Mouse (Mus musculus) heart, adult 9 months (tissue): ENCODE measurements around the gene Vps45.
A peak's percentile ranks its signal among the peaks of the same experiment; 100 is the strongest.
"Not testable (repeated sequence)": the region's sequence is repeated elsewhere in the genome, so short reads cannot be mapped to it uniquely, and the experiment has no call there.

Experiments
- DNase-seq, 2 experiments: peaks; one replicate each; pipeline ENCODE4 v3.0.0; 2022; ENCODE audit warnings: low spot score in 2 of 2

Vps45 gene

GRCm38 (mm10) chr3:95996451-95997073 lies 61.7 kb downstream of the Vps45 start:
- no peak for DNase-seq

- DNase-seq = peak; percentile 71
Measured at GRCm38 (mm10) chr3:95995802-95996428, 62.4 kb downstream of the Vps45 start, which contains the start of gene Plekho1. Plekho1 (minus strand) TSS chr3:95996001.

DNA sequence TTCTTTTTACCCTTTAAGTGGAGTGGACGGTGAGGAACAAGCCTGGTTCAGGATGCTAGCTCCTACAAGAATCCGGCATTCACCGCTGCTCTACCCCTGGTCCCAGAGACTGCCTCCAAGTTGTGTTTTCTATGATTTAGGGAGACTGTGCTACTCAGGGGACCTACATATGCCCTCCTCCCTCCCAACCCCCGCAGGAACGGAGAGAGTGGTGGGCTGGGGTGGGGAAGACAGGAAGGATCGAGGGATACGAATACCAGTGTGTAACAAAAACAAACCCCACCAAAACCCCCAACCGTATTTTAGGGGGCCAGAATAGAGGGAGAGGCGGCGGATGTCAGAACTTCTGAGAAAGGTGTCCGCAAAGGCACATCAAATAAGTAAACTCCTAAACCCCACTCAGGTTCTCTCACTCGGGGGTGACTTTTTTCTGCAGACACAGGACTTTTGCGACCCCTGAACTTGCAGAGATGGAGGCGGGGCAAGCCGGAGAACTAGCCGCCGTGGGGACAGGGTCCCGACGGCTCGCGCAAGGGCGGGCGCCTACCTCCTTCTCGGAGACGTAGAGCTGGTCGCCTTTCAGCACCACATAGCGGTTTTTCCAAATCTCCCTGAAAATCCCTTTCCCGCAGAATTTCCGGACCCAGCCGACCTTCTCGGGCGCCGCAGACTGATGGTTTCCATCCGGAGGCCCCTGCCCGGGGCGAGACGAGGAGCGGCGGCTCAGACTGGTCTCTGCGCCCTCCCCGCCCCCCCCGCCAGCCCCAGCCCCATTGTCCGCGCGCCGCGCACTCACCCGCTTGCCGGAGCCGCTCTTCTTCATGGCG lies 63.1 kb downstream of the Vps45 start:
- DNase-seq = no peak

GRCm38 (mm10) chr3:95994381-95994846 lies 63.9 kb downstream of the Vps45 start:
- no peak for DNase-seq

GRCm38 (mm10) chr3:95993881-95994280 lies 64.4 kb downstream of the Vps45 start:
- DNase-seq = peak; percentile 58 to 69

DNA sequence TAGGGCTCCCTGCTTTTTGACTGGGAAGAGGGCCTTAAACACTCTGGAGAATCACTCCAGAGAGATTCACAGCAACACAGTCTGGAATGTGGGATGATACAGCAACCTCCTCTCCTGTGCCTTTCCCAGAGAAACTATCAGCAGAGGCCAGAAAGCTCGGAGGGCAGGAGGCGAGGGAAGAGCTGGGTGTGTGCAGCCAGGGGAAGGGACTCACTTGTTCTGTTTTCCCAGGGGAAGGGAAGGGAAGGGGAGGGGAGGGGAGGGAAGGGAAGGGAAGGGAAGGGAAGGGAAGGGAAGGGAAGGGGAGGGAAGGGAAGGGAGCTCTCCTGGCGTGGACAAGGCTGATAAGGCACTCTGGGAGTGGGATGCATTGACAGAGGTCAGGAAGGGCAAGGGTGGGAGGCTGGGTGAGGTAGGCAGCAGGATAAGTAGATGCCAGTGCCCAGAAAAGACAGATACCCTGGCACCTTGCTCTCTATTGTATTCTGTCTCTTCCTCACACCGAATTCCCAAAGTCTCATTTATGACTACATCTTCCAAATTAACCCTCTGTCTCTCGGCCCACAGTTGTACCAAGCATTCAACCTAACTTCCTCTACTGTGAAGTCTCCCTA lies 65.2 kb downstream of the Vps45 start:
- peak in 1 of 2 experiments; percentile 41 for DNase-seq

DNA sequence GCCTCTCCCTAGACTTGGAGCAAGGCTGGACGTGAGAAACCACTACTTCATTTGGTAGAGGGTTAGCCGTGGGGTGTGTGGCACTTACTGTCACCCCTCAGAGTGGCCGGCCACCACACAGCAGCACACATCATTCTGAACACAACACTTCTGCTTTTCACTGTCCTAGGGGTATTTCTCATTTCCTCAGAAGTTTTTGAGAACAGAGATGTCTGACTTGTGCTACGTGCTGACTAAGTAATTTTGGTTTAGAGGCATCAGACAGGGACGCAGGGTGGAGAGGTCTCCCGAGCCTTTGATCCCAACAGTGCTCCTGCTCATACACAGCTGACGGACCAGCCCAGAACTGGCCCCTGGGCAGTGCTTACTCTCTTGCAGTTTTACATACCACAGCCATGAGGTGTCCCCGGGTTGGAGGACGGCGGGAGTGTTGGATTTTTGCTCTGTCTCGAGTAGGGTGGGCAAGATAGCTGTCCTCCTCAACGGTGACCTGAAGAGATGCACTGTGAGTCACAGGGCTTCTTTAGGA lies 67.8 kb downstream of the Vps45 start:
- peak in 1 of 2 experiments; percentile 61 for DNase-seq

DNA sequence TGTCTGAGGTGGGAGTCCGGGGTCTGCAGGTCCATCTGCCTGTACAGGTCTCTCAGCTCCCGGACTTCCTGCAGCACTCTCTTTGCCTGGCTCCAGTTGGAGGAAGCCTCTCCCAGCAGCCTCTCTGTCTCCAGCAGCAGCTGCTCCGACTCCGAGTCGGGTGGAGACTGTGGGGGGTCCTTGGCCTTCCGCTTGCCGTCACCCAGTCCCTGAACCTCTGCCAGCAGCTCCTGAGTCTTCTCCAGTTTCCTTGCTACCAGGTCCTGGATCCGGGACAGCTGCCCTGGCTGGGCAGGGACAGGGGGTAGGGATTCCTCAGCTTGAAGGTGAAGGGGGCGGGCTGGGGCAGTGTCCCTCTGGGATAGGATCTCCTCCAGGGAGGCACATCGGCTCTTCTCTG lies 69.3 kb downstream of the Vps45 start:
- DNase-seq = no peak

GRCm38 (mm10) chr3:95988138-95988537 lies 70.1 kb downstream of the Vps45 start:
- DNase-seq = no peak

DNA sequence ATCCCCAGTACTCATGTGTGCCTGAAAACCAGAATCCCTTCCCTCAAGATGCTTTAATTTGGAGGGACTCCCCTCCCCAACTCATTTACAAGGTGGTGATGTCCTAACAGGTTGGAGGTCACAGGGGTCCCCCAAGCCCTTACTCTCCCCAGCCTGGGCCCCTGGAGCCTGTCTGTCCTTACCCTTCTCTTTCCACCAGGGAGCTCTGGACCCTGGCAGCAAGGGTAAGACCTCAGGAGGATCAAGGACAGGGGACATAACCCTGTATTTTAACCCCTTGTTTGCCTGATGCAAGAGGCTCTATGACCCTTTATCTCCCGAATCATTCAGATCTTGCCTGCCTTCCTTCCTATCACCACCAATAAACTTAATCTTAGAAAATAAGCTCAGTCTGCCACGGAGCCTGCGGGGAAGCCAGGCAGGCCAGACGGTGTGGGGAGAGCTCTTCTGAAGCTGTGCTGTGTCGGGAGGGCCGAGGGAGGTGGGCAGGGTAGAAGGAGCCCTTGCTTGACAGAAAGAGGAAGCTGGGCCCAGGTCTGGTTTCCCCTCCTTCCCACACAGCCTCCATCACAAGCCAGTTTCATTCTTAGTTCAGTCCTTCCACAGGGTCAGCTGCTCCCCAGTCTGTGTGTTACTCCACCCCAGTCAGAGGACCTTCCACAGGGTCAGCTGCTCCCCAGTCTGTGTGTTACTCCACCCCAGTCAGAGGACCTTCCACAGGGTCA lies 70.7 kb downstream of the Vps45 start:
- peak in 1 of 2 experiments; percentile 61 for DNase-seq

DNA sequence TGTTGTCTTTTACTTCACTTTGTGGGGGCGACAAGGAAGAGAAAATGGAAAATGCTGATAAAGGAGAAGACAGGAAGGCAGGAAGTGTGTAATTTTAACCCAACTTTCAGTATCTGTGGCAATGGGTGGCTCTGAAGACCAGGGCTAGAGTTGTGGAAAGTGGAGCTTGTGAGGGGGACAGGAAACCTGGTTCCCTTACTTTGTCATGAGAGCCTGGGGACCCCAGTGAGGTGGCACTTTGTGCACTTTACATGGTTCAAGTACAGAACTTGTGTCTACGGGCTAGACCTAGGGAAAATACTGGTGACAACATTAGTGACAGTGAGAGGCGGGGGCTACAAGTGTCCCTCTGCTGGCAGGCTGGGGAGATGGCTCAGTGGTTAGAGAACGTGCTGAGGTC lies 71.3 kb downstream of the Vps45 start:
- DNase-seq = no peak

GRCm38 (mm10) chr3:95986001-95986622 lies 72.2 kb downstream of the Vps45 start:
- DNase-seq = no peak

DNA sequence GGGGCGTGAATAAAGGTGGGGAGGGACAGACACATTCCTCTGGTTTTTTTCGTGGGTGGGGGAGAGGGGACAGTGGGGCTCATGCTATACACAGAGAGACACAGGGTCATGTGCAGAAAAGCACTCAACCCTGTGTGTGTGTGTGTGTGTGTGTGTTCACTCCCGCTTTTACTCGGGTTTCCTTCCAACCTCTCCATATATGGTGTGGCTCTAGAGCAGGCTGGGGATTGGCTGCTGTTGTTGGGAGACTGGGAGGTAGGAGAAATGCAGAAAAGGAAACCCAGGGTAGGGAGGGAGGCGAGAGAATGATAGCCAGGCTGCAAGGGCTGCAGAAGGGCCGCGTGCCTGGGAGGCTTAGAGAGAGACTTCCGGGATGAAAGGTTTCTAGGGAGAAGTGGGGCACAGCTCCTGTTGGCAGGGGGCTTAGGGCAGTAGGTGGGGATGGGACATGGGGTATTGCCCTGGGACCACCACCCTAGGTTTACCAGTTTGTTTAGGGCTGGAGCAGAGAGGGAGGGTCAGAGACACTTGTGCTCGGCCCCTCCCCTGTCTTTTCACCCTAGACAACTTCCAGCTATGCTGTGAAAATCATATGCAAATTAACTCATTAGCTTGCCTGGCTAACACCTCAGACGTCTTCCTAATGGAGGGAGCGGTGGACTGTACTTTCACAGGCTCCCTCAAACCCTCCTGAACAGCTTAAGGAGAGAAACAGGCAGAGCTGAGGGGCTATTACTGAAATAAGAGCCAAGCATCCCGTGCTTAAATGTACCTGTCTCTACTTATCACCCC lies 72.9 kb downstream of the Vps45 start:
- DNase-seq = peak; percentile 71 to 82

- DNase-seq = no peak
Measured at GRCm38 (mm10) chr3:95982129-95982528, 76.1 kb downstream of the Vps45 start.

DNA sequence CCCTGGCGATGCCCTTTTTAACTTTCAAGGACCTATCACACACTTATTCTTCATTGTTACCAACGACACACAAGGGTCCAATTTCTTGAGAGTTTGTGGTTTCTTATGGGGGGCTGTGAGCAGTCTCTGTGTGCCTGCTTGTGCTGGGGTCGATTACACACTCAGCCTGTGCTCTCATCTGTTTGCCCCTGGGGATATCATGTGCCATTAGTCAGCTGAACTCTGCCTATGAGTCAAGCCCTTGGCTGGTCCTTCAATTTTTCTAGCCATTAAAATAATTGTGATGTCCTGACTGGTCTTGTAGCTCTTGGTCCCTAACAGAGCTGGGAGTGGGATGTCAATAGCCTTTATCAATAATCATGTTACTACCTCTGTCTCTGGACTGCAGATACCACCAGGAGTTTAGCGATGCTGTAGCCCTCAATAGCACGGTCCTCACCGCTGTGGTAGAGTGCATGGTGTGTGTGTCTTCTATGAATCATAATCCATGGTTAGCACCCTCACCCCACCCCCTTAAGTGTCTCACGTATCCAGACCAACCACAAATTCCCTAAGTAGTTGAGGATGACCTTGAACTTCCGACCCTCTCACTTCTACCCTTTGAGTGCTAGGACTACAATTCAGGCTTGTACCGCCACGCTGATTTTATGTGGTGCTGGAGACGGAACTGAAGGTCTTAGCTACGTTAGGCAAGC lies 77.8 kb downstream of the Vps45 start:
- DNase-seq = no peak

- no peak for DNase-seq
Measured at GRCm38 (mm10) chr3:95978265-95978664, 80.0 kb downstream of the Vps45 start.

DNA sequence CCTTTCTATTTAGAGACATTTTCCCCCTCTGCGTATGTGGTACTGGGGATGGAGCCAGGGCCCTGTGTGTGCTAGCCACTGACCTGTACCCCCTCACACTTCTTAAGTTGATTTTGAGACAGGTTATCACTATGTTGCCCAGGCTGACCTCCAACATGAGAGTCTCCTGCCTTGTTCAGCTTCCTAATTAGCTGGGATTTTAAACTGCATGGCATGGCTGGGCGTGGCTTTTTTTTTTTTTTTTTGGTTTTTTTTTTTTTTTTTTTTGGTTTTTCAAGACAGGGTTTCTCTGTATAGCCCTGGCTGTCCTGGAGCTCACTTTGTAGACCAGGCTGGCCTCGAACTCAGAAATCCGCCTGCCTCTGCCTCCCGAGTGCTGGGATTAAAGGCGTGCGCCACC lies 80.7 kb downstream of the Vps45 start:
- DNase-seq = not testable (repeated sequence)

GRCm38 (mm10) chr3:95977079-95977478 lies 81.2 kb downstream of the Vps45 start:
- no peak for DNase-seq
